Mouse (Mus musculus) MN1 (cell line): ENCODE measurements around the gene Nos2.
A peak's percentile ranks its signal among the peaks of the same experiment; 100 is the strongest.

Source experiments
- DNase-seq: peaks from one replicate; pipeline ENCODE4 v3.0.0-alpha.2; 2016; ENCODE audit warnings: low spot score

Gene Nos2

DNA sequence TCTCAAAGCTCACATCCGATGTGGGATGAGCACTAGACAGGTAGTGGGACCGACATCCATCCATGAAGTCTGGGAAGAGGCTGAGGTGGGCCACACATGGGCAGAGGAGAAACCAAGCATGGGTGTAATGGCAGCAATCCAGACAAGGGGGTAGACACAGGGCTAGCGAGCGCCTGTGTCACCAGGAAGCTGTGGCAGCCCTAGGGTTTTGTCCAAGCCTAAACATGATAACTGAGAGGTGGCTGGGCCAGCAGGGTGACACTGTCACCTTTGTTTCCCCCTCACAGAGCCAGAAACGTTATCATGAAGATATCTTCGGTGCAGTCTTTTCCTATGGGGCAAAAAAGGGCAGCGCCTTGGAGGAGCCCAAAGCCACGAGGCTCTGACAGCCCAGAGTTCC is 38.8 kb downstream of the Nos2 start:
- no peak for DNase-seq

DNA sequence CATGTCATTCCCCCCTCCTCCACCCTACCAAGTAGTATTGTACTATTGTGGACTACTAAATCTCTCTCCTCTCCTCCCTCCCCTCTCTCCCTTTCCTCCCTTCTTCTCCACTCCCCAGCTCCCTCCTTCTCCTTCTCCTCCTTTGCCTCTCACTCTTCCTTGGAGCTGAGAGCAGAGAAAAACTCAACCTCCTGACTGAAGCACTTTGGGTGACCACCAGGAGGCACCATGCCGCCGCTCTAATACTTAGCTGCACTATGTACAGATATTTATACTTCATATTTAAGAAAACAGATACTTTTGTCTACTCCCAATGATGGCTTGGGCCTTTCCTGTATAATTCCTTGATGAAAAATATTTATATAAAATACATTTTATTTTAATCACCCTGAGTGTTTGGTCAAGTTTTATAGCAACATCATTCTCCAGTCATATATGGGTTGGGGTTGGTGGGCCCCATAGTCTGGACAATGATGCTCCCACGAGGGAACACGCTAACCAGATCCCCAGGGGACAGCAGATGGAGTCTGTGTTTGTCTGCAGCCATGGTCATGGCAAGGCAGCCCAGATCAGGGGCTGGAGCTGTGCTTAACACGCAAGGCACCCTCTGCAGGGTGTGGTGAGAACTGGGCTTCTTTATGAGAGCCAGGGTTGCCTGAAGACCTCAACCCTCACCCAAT is 39.4 kb downstream of the Nos2 start:
- DNase-seq = no peak

GRCm38 (mm10) chr11:78961221-78961620 is 40.6 kb downstream of the Nos2 start:
- no peak for DNase-seq

DNA sequence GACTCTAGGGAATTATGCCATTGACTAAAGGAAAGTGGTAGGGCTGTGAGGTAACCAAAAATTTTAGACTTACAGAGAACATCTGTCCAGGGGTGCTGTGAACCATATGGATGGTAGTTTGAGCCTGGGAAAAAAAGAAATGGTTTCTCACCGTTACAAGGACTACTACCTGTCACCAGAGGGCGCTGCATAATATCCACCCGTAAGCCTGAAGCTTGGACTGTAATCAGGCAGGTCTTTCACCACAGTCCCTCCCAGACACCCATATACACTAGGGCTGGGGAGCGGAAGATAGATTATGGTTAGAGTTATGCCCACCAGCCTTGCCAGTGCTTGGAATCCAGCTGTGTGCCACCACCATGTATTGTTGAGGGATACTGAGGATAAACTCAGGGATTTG is 46.8 kb downstream of the Nos2 start:
- peak; percentile 39 for DNase-seq

DNA sequence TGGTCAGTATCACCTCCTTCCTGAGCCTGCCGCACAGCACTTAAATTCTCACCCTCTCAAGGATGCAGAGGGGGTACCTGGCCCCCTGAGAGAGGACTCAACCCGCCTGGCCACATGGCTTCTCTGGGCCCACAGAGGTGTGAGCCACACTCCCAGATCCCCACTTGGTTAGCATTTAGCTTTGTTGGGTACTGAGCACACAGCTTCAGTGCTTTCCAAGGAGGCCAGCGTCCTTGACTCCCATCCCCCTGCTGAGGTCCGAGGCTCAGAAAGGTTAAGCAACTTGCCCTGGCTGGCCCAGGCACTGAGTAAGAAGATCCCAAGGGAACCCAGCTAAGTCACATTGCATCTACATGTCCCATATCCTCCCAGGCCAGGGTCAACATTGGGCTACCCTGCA is 47.5 kb downstream of the Nos2 start:
- DNase-seq = no peak

GRCm38 (mm10) chr11:78971096-78971495 is 50.5 kb downstream of the Nos2 start:
- no peak for DNase-seq

- DNase-seq = no peak
These were observed 51.2 kb downstream of the Nos2 start for GRCm38 (mm10) chr11:78971746-78972145.

DNA sequence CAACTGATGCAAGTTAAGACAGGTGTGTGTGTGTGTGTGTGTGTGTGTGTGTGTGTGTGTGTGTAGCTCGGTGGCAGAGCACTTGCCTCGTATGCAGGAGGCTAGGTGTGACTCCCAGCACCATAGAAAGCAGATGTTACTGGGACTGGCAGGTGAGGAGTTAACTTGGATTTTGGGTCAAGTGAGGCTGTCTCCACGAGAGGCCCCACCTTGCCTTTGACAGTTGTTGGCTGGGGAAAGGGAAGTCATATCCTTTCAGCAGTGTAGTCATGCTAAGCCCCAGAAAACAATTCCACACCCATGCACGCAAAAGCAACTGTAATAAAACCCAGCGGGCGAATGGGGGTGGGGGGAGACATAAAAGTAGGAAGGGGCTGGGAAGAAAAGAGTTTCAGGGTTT is 51.7 kb downstream of the Nos2 start:
- no peak for DNase-seq

- no peak for DNase-seq
These were observed 52.3 kb downstream of the Nos2 start for GRCm38 (mm10) chr11:78972811-78973351.

DNA sequence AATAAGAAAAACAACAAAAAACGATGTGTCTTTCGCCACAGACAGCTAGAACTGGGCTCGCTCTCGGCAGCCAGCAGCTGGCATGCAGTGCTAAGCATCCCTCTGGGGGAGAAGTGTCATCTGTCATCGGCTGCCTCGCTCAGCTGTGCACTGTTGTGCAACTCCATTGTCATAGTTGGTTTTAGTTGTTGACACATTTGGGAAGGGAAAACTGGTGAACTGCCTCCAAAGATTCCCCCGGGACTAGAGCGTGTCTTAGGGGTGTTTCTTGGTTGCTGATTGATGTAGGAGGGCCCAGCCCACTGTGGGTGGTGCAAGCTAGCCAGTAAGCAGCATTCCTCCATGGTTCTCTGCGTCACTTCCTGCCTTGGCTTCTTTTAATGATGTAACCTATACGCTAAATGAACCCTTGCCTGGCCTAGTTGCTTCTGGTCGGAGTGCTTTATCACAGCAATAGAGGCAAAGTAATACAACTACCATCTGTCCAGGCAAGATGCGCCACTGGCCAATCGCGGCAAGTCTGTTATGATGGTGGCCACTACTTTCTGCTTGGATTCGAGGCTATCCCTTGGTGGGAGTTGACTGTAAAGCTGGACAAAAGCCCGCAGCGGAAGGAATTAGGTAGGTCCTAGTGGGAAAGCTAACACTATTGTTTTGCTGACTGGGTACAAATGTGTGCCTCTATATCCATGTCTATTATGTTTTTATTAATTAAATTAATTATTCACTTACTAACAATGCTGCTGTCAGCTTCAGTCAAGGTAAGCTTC is 53.0 kb downstream of the Nos2 start:
- no peak for DNase-seq

DNA sequence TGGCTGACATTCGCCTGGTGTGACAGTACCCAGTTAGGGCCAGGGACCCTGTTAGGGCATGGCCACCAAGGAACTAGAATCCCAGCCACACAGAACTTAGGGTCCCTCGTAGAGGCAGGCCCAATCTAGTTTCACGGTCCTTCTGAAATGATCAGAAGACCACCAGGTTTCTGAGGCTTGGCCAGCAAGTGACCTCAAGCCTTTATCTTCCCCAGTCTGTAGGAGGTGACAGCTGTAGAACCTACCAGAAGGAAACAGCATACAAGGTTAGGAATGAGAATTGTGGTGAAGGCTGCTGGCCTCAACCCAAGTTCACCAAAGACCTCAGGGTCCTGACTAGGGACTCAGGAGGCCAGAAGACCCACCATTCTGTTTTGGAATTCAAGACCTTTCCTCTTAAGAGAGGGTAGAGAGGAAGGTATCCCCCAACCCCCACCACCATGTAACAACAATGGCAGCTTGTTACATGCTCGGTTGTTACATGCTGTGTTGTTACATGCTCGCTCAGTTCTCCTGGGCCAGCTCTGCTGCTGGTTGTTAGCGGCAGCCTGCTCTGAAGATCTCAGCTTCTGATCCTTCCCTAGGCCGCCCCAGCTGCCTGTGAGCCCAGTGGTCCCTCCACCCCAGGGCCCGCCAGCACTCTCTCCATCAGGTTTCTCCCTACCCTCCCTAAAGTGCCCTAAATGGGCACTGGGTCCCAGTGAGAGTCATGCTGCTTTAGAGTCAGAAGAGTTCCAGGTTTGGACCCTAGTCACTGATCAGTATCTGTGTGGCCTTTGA is 56.3 kb downstream of the Nos2 start:
- no peak for DNase-seq

DNA sequence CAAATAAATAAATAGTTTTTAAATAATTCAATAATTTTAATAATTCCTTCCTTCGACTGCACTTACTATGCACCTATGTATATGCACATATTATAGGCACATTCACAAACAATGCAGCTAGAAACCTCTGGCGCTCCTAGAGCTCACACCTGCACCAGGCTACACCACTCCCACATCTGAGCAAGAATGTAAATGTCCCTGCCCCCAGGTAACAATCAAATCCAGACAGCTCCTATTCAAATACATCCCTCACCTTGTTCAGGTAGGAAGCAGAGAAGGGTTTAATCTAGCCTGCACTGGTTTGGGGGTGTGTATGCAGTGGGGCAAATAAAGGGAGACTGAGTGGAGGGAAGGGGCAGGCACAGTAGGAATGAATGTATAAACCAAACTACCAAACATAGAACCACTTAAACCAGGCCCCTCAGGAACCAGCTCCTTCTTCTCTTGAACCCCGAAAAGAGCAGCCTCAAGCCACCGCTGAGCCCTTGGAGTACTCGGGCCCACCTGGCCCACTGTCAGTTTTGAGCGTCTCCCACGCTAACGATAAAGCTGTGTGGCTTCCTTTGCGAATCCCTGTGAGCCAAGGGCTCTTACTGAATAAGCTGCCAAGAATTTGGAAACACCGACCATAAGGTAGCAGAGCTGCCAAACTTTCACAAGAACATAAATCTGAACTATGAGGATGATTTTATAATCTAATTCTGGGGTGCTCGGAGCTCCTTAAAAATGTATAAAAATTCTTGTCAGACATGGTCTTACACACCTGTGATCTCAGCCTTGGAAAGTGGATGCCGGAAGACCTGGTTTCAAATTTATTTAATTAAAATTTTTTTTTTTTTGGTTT is 57.8 kb downstream of the Nos2 start:
- DNase-seq = no peak

DNA sequence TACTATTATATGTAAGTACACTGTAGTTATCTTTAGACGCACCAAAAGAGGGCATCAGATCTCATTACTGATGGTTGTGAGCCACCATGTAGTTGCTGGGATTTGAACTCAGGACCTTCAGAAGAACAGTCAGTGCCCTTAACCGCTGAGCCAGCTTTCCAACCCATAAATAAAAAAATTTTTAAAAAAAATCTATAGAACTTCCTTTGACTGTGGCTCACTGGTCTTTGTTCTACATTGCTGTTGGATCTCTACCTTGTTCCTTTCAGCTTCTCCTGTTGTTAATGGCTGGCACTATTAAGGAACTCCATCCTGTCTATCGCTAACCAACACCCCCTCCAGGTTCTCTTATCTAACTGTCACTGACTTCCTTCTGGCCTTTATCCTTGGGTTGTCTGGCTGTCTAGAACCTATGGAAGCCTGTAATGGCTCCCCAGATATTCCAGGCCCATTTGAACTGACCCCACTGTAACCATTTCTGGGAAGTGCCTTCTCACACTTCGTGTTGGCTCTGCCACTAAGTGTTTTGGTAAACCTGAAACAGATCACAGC is 59.6 kb downstream of the Nos2 start:
- DNase-seq = no peak

GRCm38 (mm10) chr11:78982042-78982441 is 61.5 kb downstream of the Nos2 start:
- no peak for DNase-seq

DNA sequence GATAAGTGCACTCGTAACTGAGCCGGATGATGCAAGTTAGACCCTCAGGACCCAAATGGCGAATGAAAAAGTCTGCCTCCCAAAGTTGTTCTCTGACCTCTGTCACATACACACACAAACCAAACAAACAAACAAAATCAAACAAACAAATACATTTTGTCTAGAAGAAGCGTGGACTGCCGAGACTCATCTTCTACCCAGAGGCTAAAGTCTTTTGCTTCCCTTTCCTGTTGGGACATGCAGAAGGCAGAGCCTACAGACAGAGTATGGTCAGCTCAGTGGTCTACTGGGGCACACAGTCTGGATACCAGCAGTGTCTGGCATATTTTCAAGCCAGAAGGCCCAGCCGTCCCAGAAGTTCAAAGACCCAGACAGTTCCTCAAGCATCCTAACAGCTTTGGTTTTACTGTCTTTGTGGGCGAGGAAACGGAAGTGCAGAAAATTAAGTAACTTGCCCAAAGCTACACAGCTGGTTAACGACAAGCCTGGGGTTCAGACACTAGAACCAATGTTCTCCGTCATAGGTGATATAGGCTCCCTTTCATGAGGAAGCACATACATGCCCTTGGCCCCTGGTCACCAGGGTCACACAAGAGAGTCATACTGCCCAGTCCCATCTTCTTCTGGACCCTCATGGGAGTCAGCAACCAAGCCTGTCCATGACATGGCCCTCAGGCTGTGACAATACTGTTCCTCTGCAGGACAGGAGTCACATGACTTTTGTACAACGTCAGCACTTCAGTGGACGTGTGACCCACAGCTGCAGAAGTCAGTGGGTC is 62.1 kb downstream of the Nos2 start:
- DNase-seq = no peak

- DNase-seq = no peak
These were observed 63.0 kb downstream of the Nos2 start for GRCm38 (mm10) chr11:78983539-78983938.

DNA sequence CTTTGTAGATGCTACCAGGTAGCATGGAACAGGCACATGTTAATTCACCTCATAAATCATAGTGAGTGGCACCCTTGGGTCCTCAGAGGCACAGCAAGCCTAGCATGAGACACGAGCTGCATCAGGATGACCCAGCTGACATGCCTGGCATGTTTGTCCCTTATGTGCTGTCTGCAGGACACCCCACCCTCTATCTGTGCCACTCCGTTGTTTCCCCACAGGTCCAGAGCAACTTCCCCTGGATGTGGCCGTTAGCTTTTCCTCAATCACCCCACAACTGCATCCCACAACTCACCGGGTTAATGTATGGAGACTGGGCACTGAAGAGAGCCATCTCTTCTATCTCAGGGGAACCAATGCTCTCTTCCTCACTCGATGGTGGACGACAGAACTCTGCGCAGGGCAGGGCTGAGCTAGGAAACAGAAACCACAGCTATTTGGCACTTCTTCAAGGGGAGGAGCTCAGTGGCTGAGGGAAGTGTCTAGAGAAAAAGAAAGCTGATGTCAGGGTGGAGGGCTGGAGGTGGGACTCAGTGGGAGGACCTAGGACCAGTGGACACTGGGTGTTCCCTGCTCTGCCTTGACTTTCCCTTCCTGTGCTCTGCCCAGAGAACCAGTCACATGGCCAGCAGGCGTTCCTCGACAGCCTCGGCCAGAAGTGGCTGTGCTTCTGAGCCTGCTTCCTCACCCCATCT is 64.0 kb downstream of the Nos2 start, which contains the start of gene Lgals9:
Gene Lgals9, minus strand, starts transcription at position 464 of the 695 bp plus-strand sequence.
- peak; percentile 88 for DNase-seq

DNA sequence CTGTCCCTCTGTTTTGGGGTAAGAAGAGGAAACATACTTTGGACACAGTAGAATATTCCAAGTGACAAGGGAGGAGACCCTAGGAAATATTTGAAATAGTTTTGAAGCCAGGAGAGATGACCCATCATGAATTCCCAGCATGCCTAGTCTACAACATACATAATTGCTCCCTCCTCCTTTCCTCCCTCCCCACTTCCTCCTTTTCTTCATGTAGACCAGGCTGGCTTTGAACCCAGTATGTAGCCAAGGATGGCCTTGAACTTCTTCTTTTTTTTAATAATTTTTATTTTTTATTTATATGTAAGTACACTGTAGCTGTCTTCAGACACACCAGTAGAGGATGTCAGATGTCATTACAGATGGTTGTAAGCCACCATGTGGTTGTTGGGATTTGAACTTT is 64.9 kb downstream of the Nos2 start:
- DNase-seq = no peak

DNA sequence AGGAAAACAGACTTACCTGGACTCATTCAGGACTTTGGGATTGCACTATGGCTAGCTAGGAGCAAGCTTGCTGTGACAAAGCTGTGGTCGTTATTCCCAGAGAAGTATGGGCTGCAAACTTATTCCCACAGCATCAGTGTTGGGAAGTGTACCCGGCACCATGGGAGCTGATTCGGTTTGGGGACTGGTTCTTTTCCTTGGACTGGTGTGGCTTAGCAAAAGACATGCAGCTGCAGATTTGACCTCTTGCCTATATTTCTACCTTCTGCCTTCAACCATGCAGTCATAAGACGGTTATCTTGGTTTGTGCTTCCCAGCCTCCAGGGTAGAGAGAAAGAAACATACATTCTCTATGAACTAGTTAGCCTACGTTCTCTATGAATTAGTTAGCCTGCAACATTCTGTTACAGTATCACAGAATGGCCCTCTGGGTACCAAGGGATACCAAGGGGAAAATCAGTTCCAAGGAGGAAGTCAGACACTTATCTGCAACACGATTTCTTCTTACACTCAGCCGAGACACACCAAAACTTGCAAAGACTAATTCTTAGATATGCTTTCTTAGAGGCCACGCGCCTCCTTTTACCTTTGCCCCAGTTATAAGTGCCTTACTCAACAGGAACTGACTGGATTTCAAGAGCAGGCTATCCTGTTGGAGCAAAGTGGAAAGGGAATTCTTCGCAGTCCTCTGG is 65.9 kb downstream of the Nos2 start:
- no peak for DNase-seq
